Mouse (Mus musculus): ENCODE measurements around the gene Rhox1. TPM values are rescaled to one million over a fixed set of nuclear protein-coding genes. Genes with fewer than 3 reads are reported as not detected.
A peak's percentile ranks its signal among the peaks of the same experiment; 100 is the strongest.
"Not testable (repeated sequence)": the region's sequence is repeated elsewhere in the genome, so short reads cannot be mapped to it uniquely, and the experiment has no call there.

The Rhox1 gene
- polyA plus RNA-seq (2014; fragmentation: Nextera tagmentation; extraction: Ambion mirVana), result not detected in 2 replicates

- H3K4me2 ChIP-seq (ENCODE audit: low read length); H3K9me3 ChIP-seq (ENCODE audit: control insufficient read depth, low read length); H3K27me3 ChIP-seq (ENCODE audit: control insufficient read depth, insufficient read depth, low read length); H3K9ac ChIP-seq (replicated peaks; ENCODE audit: low read length); H3K36me3 ChIP-seq (ENCODE audit: control insufficient read depth, insufficient read depth, low read length); DNase-seq; H3K4me3 ChIP-seq (replicated peaks; ENCODE audit: low read depth, low read length); ATAC-seq (ENCODE audit: low FRiP score, low TSS enrichment); H3K27ac ChIP-seq (replicated peaks; ENCODE audit: low read depth, low read length); H3K4me1 ChIP-seq (ENCODE audit: control insufficient read depth, insufficient read depth, low read length): not testable (repeated sequence)
- WGBS, result 67% methylated on average over 1 of the region's 1 CpGs
Observed at GRCm38 (mm10) chrX:37222158-37222557, at the start of gene Rhox1. Gene Rhox1 (minus strand): TSS chrX:37222258.

- WGBS, result 96% methylated on average over 11 of the region's 19 CpGs
- H3K9ac ChIP-seq (replicated peaks; ENCODE audit: low read length); H3K4me1 ChIP-seq (ENCODE audit: control insufficient read depth, insufficient read depth, low read length); H3K27me3 ChIP-seq (ENCODE audit: control insufficient read depth, insufficient read depth, low read length); H3K4me2 ChIP-seq (ENCODE audit: low read length); H3K36me3 ChIP-seq (ENCODE audit: control insufficient read depth, insufficient read depth, low read length); DNase-seq; ATAC-seq (ENCODE audit: low FRiP score, low TSS enrichment); H3K27ac ChIP-seq (replicated peaks; ENCODE audit: low read depth, low read length); H3K4me3 ChIP-seq (replicated peaks; ENCODE audit: low read depth, low read length); H3K9me3 ChIP-seq (ENCODE audit: control insufficient read depth, low read length): not testable (repeated sequence)
Observed at GRCm38 (mm10) chrX:37265038-37265437, 43.0 kb upstream of the Rhox1 start, which contains the start of gene Rhox4a. Gene Rhox4a (plus strand): TSS chrX:37265338.

GRCm38 (mm10) chrX:37249619-37250018 is 27.6 kb upstream of the Rhox1 start, which contains the start of gene Rhox3a:
Gene Rhox3a (plus strand): TSS chrX:37249919.
- H3K9me3 ChIP-seq (ENCODE audit: control insufficient read depth, low read length); H3K36me3 ChIP-seq (ENCODE audit: control insufficient read depth, insufficient read depth, low read length); H3K4me2 ChIP-seq (ENCODE audit: low read length); H3K4me1 ChIP-seq (ENCODE audit: control insufficient read depth, insufficient read depth, low read length); H3K9ac ChIP-seq (replicated peaks; ENCODE audit: low read length); H3K27me3 ChIP-seq (ENCODE audit: control insufficient read depth, insufficient read depth, low read length); ATAC-seq (ENCODE audit: low FRiP score, low TSS enrichment); H3K4me3 ChIP-seq (replicated peaks; ENCODE audit: low read depth, low read length); H3K27ac ChIP-seq (replicated peaks; ENCODE audit: low read depth, low read length); DNase-seq: not testable (repeated sequence)
- 100% methylated on average over 1 of the region's 3 CpGs for WGBS

- not testable (repeated sequence) for H3K27ac ChIP-seq (replicated peaks; ENCODE audit: low read depth, low read length); DNase-seq; H3K4me3 ChIP-seq (replicated peaks; ENCODE audit: low read depth, low read length); H3K4me2 ChIP-seq (ENCODE audit: low read length); H3K9me3 ChIP-seq (ENCODE audit: control insufficient read depth, low read length); H3K36me3 ChIP-seq (ENCODE audit: control insufficient read depth, insufficient read depth, low read length); H3K27me3 ChIP-seq (ENCODE audit: control insufficient read depth, insufficient read depth, low read length); H3K4me1 ChIP-seq (ENCODE audit: control insufficient read depth, insufficient read depth, low read length); H3K9ac ChIP-seq (replicated peaks; ENCODE audit: low read length); ATAC-seq (ENCODE audit: low FRiP score, low TSS enrichment)
- WGBS, result no CpG with 5 or more reads among the region's 9 CpGs
Observed at GRCm38 (mm10) chrX:37244676-37245075, 22.6 kb upstream of the Rhox1 start, which contains the start of gene Rhox2a. Gene Rhox2a (plus strand): TSS chrX:37244976.

GRCm38 (mm10) chrX:37210941-37211340 is 11.1 kb downstream of the Rhox1 start, which contains the start of gene Gm9:
Gene Gm9 (minus strand): TSS chrX:37211041.
- Histone ChIP-seq H3K9ac (replicated peaks; ENCODE audit: low read length) (no peak within 1 kb of the TSS), H3K4me2 (ENCODE audit: low read length) (no peak within 1 kb of the TSS), H3K4me3 (replicated peaks; ENCODE audit: low read depth, low read length) (no peak within 1 kb of the TSS), H3K27ac (replicated peaks; ENCODE audit: low read depth, low read length) (no peak within 1 kb of the TSS), H3K9me3 (ENCODE audit: control insufficient read depth, low read length) (no peaks in the 10 kb centered on the region), H3K27me3 (ENCODE audit: control insufficient read depth, insufficient read depth, low read length) (no peaks in the 10 kb centered on the region), H3K36me3 (ENCODE audit: control insufficient read depth, insufficient read depth, low read length) (no peaks in the 10 kb centered on the region), H3K4me1 (ENCODE audit: control insufficient read depth, insufficient read depth, low read length) (no peaks in the 10 kb centered on the region)
- WGBS, result 90% methylated on average over 10 of the region's 10 CpGs
- DNase-seq (no peak), ATAC-seq (ENCODE audit: low FRiP score, low TSS enrichment) (no peak)

- 56% methylated on average over 8 of the region's 8 CpGs for WGBS
- no peak for ATAC-seq (ENCODE audit: low FRiP score, low TSS enrichment)
- H3K9me3 ChIP-seq (ENCODE audit: control insufficient read depth, low read length), result no peaks in the 10 kb centered on the region
- H3K9ac ChIP-seq (replicated peaks; ENCODE audit: low read length), result no peak overlapping the region
- no peaks in the 10 kb centered on the region for H3K27me3 ChIP-seq (ENCODE audit: control insufficient read depth, insufficient read depth, low read length)
- H3K4me1 ChIP-seq (ENCODE audit: control insufficient read depth, insufficient read depth, low read length), result no peaks in the 10 kb centered on the region
- DNase-seq, result no peak
- H3K4me3 ChIP-seq (replicated peaks; ENCODE audit: low read depth, low read length), result no peak overlapping the region
- H3K27ac ChIP-seq (replicated peaks; ENCODE audit: low read depth, low read length), result no peak overlapping the region
- no peaks in the 10 kb centered on the region for H3K36me3 ChIP-seq (ENCODE audit: control insufficient read depth, insufficient read depth, low read length)
- H3K4me2 ChIP-seq (ENCODE audit: low read length), result no peak overlapping the region
Observed at GRCm38 (mm10) chrX:37198676-37199075, 23.4 kb downstream of the Rhox1 start.

GRCm38 (mm10) chrX:37191744-37192379 is 30.2 kb downstream of the Rhox1 start:
- WGBS, result 32% methylated on average over 28 of the region's 28 CpGs
- ATAC-seq (ENCODE audit: low FRiP score, low TSS enrichment), result peak; percentile 19

GRCm38 (mm10) chrX:37191105-37191743 is 30.8 kb downstream of the Rhox1 start, which contains the start of the genes Ndufa1 and Rnf113a1:
Gene Ndufa1 (minus strand): TSS chrX:37191163.
Gene Rnf113a1 (plus strand): TSS chrX:37191245.
- Histone ChIP-seq H3K27me3 (ENCODE audit: control insufficient read depth, insufficient read depth, low read length) (no peaks in the 10 kb centered on the region), H3K4me1 (ENCODE audit: control insufficient read depth, insufficient read depth, low read length) (0 out of 2 replicates have a peak, but pooled peaks cover 3% of the 10 kb centered on the region), H3K4me2 (ENCODE audit: low read length) (peak within 1 kb of the TSS; percentile 58), H3K9ac (replicated peaks; ENCODE audit: low read length) (peak within 1 kb of the TSS; percentile 60), H3K4me3 (replicated peaks; ENCODE audit: low read depth, low read length) (peak within 1 kb of the TSS; percentile 51), H3K9me3 (ENCODE audit: control insufficient read depth, low read length) (no peaks in the 10 kb centered on the region), H3K27ac (replicated peaks; ENCODE audit: low read depth, low read length) (peak within 1 kb of the TSS; percentile 75), H3K36me3 (ENCODE audit: control insufficient read depth, insufficient read depth, low read length) (0 out of 2 replicates have a peak, but pooled peaks cover 3% of the 10 kb centered on the region)
- ATAC-seq (ENCODE audit: low FRiP score, low TSS enrichment) (peak; percentile 92), DNase-seq (peak; percentile 89)
- 23% methylated on average over 61 of the region's 63 CpGs for WGBS

More at GRCm38 (mm10) chrX:37191744-37192379, 30.2 kb downstream of the Rhox1 start:
- Histone ChIP-seq H3K9ac (replicated peaks; ENCODE audit: low read length) (peak overlapping the region; percentile 60), H3K4me2 (ENCODE audit: low read length) (peak overlapping the region; percentile 58), H3K27ac (replicated peaks; ENCODE audit: low read depth, low read length) (peak overlapping the region; percentile 75), H3K27me3 (ENCODE audit: control insufficient read depth, insufficient read depth, low read length) (no peaks in the 10 kb centered on the region), H3K4me3 (replicated peaks; ENCODE audit: low read depth, low read length) (peak overlapping the region; percentile 51), H3K36me3 (ENCODE audit: control insufficient read depth, insufficient read depth, low read length) (0 out of 2 replicates have a peak, but pooled peaks cover 2% of the 10 kb centered on the region), H3K4me1 (ENCODE audit: control insufficient read depth, insufficient read depth, low read length) (0 out of 2 replicates have a peak, but pooled peaks cover 3% of the 10 kb centered on the region), H3K9me3 (ENCODE audit: control insufficient read depth, low read length) (no peaks in the 10 kb centered on the region)
- DNase-seq, result peak; percentile 41
